Mouse (Mus musculus): ENCODE measurements around the gene Gm35549.

Gm35549 gene

DNA sequence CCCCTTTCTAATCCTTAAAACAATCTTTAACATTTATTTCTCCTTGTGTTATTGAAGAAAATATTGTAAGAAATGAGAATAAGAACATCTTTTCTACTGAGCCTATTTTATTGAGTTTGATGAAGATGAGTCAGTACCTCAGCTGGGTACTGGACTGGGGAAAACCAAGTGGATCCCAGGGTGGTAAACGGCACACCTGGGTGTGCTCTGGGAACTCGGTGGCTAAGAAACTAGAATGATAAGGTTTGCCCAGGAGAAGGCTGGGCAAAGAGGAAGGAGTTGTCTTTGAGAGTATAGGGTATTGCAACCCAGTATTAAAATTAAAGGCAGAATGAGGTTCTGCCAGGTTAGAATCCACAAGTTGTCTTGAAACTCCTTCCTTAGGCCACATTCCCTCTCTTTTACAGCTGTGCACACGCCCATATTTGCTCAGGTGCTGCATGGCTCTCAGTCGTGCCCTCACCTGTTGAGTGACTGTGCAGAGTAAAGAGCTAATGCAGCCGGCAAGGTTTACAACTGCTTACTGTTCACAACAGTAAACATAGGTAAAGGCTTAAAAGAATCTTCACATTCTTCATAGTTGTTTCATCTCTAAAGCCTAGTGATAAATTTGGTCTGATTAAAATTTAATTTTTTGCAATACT, 20.3 kb downstream of the Gm35549 start:
- no peak for DNase-seq

- no peak for DNase-seq
These were observed 28.5 kb downstream of the Gm35549 start for GRCm38 (mm10) chr9:122815239-122815851.

- DNase-seq, result no peak
These were observed 29.1 kb downstream of the Gm35549 start for GRCm38 (mm10) chr9:122814775-122815174.

DNA sequence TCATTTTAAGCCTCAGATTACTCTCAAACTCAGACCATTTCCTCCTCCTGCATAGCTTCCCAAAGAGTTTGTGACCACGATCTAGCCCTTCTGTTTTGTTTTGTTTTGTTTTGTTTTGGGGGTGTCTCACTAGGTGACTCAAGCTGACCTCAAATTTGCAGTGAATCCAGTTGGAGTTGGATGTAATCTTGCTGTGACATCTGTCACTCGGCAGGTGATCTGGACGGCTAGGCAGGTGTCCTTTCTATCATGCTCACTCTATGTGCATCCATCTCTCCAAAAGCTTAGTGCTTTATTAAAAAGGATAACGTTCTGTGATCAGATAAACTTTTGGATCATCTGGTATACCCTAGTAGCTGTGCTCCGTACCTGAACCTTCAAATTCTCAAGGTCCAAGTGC, 31.4 kb downstream of the Gm35549 start:
- DNase-seq, result no peak

DNA sequence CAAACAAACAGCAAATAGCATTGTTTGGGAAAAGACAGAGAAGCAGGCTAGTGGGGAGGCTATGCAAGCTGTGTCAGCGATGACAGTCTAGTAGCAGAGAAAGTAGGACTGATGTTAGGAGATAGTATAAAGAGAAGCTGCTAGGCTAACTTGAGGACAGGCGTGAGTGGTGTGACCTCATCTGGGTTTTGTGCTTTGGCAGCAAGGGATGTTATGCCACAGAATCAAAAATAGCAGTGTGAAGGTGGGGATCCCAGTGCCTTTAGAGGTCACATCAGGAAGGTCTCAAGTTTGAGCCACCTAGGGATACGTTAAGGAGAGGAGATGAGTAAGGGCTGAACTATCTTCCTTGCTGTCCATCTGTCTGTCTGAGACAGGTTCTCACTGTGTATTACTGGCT, 33.6 kb downstream of the Gm35549 start:
- no peak for DNase-seq

DNA sequence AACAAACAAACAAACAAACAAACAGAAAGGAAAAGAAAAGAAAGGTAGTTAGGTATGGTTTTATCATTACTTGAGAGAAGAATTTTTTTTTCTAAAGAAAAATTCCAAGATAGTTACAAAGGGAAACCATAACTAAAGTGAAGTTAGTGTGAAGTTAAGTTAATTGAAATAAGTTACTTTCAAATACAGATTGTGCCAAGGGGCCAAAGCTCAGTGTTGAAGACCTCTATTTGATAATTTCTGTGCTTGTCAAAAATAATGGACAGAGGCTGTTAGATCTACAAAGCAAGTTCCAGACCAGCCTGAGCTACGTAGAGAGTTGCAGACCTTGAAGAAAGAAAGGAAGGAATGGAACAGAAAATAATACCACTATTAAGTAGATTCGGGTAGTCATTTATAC, 36.6 kb downstream of the Gm35549 start:
- DNase-seq, result no peak

DNA sequence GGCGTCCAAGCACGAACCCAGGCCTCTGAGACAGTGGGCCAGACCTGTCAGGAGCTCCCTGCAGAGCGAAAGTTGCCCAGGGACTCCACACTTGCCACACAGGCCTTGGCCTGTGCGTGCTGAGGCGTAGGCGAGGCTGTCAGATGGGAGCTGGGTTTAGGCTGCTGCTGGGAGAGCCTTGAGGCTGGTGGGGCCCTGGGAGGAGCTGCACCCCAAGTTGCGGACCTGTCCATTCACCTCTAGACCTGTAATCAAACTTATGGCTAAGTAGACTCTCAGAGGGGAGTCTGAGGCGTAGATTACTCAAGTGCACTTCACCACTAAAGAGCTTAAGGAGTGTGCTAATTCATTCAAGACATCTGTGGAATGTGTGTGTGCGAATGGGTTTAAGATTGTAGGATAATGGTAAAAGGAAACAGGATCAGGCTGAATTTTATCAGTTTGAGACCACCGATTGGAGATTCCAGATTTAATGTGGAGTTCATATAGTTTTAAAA, 37.9 kb downstream of the Gm35549 start:
- DNase-seq, result no peak

DNA sequence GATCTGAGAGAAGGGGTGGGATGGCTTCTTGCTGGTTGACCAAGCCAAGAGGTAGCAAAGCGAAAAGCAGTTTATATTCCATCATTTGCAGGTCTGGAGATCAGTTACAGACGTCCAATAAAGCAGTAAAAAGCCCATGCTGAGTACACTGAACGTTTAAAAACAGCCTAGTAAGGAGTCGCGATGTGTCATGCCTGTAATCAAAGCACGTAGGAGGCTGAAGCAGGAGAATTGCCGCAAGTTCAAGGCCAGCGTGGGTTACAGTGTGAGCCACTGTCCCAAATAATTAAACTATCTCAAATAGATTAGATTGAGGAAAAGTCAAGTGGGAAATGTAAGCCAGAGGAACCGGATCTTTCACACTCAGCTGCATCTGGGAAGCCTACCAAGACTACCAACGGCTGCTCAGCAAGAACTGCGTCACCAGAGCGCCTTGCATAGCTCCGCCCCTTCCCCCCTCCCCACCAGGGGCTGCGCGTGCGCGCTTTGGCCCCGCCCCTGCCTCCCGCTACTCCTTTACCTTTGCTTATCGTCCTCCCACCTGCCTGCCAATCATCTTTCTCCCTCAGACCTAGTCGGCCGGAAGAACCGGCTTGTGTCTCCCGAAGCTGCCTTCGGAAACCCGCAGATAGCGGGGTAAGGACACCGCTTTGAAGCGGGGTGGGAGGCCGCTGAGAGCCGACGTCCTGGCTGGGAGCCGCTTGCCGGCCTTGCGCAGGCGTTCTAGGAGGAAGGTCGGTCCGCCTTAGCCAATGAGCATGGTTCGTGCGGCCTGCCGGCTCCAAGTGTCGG, 38.6 kb downstream of the Gm35549 start, which contains the start of gene Tcaim:
Gene Tcaim, plus strand, starts transcription at position 487 of the 792 bp plus-strand sequence.
- DNase-seq, result peak; percentile 93

GRCm38 (mm10) chr9:122786534-122786933, 57.3 kb downstream of the Gm35549 start:
- DNase-seq, result no peak

GRCm38 (mm10) chr9:122785231-122785630, 58.6 kb downstream of the Gm35549 start:
- DNase-seq, result no peak

Measured in thymus, postnatal 25 days (tissue).